Mouse (Mus musculus): ENCODE measurements around the gene Hpn. TPM values are rescaled to one million over a fixed set of nuclear protein-coding genes. Genes with fewer than 3 reads are reported as not detected.
A peak's percentile ranks its signal among the peaks of the same experiment; 100 is the strongest.

Hpn gene
- total RNA-seq, 1 experiment from 2014 or later, result 1.2 TPM

- ATAC-seq (ENCODE audit: extremely low read depth, insufficient number of reproducible peaks, low FRiP score, poor library complexity, severe bottlenecking), result no peak
Measured at GRCm38 (mm10) chr7:31088206-31088605, 26.9 kb downstream of the Hpn start.

DNA sequence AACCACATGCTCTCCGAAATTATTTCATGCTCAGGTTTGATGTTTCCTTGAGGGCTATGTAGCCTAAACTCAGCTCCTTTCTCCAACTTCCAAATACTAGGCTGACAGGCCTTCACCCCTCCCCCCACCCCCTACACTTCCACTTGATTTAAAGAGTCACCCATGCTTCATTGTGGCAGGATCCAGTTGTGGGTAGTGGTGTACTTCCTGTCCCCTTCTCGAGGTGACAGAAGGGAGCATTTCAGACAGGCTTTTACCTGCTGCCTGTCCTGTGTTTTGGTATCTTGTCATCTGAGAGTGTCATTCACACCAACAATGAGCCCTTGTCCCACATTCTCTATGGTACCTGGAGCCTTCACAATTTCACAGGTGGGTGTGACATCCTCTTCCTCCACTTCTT, 27.8 kb downstream of the Hpn start:
- ATAC-seq (ENCODE audit: extremely low read depth, insufficient number of reproducible peaks, low FRiP score, poor library complexity, severe bottlenecking), result no peak

GRCm38 (mm10) chr7:31086175-31086755, 28.8 kb downstream of the Hpn start:
- no peak for ATAC-seq (ENCODE audit: extremely low read depth, insufficient number of reproducible peaks, low FRiP score, poor library complexity, severe bottlenecking)

DNA sequence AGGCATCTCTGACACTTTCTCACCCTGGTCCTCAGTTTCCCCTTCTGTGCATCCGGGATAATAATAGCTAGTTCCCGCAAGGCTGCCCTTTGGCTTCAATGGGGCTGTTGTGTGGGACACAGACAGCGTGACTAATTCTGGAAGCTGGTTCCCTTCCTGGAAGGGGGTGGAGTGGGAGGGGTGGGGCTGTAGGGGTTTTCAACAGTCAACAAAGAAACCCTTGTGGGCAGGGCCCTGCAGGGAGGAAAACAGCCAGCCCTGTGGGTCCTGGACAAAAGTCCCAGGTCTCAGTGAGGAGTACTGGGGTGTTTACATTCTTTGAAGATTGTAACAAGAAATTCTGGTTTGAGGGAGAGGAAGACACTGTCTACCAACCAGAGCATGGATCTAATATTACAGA, 29.9 kb downstream of the Hpn start:
- ATAC-seq (ENCODE audit: extremely low read depth, insufficient number of reproducible peaks, low FRiP score, poor library complexity, severe bottlenecking), result no peak

DNA sequence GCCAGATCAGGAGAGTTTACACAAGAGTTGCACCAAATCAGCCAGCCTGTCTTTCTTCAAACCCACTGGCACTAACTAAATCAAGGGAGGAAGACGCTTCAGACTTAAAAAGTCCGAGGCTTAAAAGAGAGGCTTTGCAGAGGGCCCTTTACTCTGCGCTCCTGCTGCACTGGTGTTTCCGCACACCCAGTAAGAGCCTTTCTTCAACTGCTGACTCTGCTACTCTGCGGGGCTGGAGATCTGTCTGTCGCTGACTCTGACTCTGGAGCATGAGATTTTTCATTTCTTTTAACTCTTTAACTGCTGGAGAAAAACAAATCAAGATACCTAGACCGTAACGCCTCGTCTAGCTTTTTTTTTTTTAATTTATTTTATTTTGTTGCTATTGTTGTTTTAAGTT, 30.9 kb downstream of the Hpn start:
- no peak for ATAC-seq (ENCODE audit: extremely low read depth, insufficient number of reproducible peaks, low FRiP score, poor library complexity, severe bottlenecking)

DNA sequence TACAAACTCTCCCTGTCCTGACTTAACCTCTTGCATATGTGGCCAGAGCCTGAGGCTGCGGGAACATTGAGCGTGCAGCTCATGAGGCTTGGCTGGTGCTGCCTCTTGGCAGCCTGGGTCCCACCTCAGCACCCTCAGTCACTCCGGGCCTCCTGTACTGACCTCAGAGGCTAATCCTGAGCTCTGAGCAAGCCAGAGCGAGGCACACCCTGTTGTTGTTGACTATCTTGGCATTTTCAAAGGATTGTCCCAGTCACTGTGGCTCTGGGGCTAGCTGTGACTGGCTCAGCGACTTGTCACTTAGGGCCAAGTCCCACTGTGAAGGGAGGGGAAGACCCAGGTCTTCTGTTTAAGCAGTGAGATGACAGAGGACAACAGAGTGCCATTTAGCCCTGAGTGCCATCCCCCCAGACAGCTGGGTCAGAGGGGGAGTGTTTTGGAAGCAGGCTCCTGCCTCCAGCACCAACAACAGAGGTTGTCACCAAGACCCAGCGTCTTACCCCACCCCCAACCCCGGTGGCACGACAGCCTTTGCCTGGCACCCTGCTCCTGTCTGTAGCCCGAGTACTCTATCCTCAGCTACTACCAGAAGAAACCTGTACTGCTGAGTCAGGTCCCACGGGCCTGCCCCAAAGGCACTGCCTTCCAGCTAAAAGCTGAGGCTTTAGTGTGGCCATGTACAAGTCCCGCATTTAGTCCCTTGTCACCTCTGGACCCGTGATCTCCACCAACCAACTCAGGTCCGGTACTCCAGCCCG, 32.1 kb downstream of the Hpn start:
- ATAC-seq (ENCODE audit: extremely low read depth, insufficient number of reproducible peaks, low FRiP score, poor library complexity, severe bottlenecking), result no peak

- ATAC-seq (ENCODE audit: extremely low read depth, insufficient number of reproducible peaks, low FRiP score, poor library complexity, severe bottlenecking), result no peak
Measured at GRCm38 (mm10) chr7:31082106-31082505, 33.0 kb downstream of the Hpn start.

DNA sequence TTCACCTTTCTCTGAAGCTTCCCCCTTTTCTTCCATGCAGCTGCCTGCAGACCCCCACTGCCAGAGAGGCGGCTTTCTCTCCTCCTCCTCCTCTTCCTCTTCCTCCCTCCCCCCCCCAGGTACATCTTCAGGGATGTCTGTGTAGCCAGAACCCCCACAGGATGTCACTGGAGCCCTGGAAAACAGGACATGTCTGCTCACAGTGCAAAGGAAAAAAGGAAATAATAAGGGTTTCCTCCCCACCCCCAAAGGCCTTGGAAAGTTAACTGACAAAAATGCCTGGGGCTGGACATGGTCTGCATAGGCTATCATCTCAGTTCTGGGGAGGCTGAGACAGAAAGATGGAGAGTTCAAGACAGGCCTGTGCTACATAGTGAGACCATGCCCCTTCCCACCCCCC, 34.0 kb downstream of the Hpn start:
- ATAC-seq (ENCODE audit: extremely low read depth, insufficient number of reproducible peaks, low FRiP score, poor library complexity, severe bottlenecking), result no peak

GRCm38 (mm10) chr7:31080611-31081010, 34.5 kb downstream of the Hpn start:
- ATAC-seq (ENCODE audit: extremely low read depth, insufficient number of reproducible peaks, low FRiP score, poor library complexity, severe bottlenecking), result no peak

DNA sequence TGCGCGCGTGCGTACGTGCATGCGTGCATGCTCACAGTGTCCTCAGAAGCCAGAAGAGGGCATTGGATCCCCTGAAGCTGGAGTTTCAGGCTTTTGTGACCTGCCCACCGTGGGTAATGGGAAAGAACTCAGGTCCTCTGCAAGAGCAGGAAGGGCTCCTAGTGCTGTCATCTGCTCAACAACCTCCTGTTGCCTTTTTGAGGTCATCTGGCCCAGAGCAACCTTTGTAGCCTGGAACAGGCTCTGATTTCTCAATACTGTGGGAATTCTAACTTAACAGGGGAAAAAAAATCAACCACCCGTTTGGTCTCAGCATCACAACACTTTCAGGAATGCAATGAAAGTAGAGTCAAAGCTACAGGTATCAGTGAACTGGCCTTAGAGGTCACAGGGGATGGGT, 35.4 kb downstream of the Hpn start:
- no peak for ATAC-seq (ENCODE audit: extremely low read depth, insufficient number of reproducible peaks, low FRiP score, poor library complexity, severe bottlenecking)

DNA sequence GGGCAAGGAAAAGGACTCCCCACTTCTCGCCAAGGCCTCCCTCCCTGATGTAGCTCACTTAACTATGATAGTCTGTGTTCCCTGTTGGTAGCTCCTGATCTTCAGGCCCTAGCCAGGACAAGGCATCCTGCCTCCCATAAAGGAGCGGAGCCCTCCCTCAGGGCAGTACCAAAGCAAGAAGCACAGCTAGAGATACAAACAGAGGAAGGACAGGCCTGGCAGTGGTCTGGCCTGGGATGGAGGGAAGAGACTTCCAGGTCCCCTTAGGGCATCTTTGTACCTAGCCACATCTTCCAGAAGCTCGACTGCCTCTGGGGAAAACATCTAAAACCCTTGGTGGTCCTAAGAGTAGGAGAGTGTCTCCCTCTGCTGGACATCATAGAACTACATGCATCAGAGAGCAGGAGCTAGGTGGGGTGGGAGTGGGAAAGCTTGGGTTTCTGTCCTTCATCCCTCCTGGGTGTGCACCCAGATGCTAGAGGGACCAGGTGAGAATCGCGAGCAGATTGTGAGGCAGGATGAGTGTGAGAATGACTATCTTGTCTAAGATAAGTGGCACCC, 37.1 kb downstream of the Hpn start:
- ATAC-seq (ENCODE audit: extremely low read depth, insufficient number of reproducible peaks, low FRiP score, poor library complexity, severe bottlenecking), result peak; percentile 49; the same call in 1 of the 2 replicates

DNA sequence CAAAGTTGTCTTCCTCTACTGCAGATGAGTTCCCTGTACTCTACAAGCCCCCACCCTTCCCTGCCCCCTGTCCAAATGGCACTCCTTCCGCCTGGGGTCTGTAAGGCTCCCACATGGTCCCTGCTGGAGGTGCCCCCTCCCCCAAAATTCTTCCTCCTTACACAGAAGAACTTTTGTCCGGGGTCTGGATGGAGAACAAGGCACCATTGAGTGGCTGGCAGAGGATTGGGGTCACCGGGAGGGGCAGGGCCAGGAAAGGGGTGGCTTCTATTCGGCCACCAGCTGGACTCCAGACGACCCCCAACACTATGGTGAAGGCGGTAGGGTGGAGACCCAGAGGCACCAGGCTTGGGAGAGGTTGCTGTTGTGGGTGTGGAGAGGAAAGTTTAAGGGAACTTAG, 37.6 kb downstream of the Hpn start:
- no peak for ATAC-seq (ENCODE audit: extremely low read depth, insufficient number of reproducible peaks, low FRiP score, poor library complexity, severe bottlenecking)

GRCm38 (mm10) chr7:31076492-31076891, 38.6 kb downstream of the Hpn start, which contains the start of gene Fxyd3:
Fxyd3 (minus strand) TSS chr7:31076704.
- ATAC-seq (ENCODE audit: extremely low read depth, insufficient number of reproducible peaks, low FRiP score, poor library complexity, severe bottlenecking), result no peak

DNA sequence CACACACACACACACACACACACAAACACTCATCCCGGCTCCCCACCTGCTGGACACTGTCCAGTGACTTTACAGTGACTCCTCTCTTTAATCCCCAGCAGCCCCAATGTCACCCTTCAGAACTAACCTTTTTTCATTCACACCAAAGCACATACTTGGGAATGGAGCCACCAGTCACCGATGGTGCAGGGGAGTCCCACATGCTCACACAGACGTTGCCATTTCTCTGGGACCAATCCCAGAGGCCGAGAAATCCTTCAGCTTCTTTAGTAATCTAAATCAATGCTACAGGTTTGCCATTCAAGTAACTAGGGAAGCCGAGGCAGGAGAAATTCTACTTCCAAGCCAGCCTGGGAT, 40.4 kb downstream of the Hpn start:
- ATAC-seq (ENCODE audit: extremely low read depth, insufficient number of reproducible peaks, low FRiP score, poor library complexity, severe bottlenecking), result no peak

DNA sequence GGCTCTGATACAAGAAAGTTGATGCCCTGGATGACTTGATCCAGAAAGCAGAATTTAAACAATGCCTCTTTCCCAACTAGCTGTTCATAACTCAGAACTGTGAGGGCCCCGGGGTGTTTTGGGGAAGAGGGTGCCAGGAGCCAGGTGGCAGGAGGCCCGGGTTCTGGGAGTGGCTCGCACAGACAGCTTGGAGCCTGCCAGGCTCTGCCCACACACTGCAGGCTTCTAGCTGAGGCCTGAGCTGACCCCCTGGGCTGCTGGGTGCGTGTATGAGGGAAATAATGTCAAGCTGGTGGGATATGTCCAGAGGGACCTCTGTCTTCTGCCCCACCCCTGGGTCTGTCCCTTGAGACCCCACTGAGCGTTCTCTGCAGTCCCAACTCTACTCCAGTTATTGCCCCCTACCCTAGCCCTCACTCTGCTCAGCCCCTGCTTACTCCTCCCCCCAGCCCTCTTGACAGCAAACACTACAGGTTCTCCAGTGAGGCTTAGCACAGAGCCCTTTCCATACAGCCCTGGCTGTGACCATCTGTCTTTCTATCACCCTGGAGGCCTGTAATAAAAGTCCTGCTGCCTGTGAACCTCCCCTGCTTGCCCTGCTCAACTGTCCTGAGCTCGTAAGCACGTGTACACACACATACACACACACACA, 40.9 kb downstream of the Hpn start:
- no peak for ATAC-seq (ENCODE audit: extremely low read depth, insufficient number of reproducible peaks, low FRiP score, poor library complexity, severe bottlenecking)

- ATAC-seq (ENCODE audit: extremely low read depth, insufficient number of reproducible peaks, low FRiP score, poor library complexity, severe bottlenecking), result no peak
Measured at GRCm38 (mm10) chr7:31073546-31073945, 41.5 kb downstream of the Hpn start.

GRCm38 (mm10) chr7:31072326-31072725, 42.8 kb downstream of the Hpn start:
- no peak for ATAC-seq (ENCODE audit: extremely low read depth, insufficient number of reproducible peaks, low FRiP score, poor library complexity, severe bottlenecking)

DNA sequence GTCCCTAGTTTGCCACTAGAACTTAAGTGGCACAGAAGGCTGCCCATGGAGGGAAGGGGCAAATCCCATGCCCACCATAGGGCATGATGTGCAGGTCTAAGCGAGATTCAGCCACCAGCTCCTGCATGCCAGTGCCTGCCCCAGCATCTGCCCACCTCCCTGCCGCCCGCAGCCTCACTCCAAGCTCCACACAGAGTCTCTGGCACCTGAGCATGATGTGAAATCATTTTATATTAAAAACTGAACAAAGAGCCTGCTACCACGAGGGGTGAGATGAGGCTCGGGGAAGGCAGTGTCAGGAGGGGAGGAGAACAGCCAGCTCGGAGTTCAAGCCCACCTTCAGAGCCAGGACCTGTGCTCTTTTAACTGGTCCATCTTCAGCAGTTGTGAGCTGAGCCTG, 44.8 kb downstream of the Hpn start:
- ATAC-seq (ENCODE audit: extremely low read depth, insufficient number of reproducible peaks, low FRiP score, poor library complexity, severe bottlenecking), result no peak

- no peak for ATAC-seq (ENCODE audit: extremely low read depth, insufficient number of reproducible peaks, low FRiP score, poor library complexity, severe bottlenecking)
Measured at GRCm38 (mm10) chr7:31069491-31069890, 45.6 kb downstream of the Hpn start.

- ATAC-seq (ENCODE audit: extremely low read depth, insufficient number of reproducible peaks, low FRiP score, poor library complexity, severe bottlenecking), result no peak
Measured at GRCm38 (mm10) chr7:31067836-31068235, 47.3 kb downstream of the Hpn start.
